Mouse (Mus musculus): Measurements from ENCODE around the gene Tcf7l1. TPM values are rescaled to one million over a fixed set of nuclear protein-coding genes. Genes with fewer than 3 reads are reported as not detected.
A peak's percentile ranks its signal among the peaks of the same experiment; 100 is the strongest.

Gene Tcf7l1
- polyA plus RNA-seq, 1 experiment from 2014 or later = 17.0 TPM

DNA sequence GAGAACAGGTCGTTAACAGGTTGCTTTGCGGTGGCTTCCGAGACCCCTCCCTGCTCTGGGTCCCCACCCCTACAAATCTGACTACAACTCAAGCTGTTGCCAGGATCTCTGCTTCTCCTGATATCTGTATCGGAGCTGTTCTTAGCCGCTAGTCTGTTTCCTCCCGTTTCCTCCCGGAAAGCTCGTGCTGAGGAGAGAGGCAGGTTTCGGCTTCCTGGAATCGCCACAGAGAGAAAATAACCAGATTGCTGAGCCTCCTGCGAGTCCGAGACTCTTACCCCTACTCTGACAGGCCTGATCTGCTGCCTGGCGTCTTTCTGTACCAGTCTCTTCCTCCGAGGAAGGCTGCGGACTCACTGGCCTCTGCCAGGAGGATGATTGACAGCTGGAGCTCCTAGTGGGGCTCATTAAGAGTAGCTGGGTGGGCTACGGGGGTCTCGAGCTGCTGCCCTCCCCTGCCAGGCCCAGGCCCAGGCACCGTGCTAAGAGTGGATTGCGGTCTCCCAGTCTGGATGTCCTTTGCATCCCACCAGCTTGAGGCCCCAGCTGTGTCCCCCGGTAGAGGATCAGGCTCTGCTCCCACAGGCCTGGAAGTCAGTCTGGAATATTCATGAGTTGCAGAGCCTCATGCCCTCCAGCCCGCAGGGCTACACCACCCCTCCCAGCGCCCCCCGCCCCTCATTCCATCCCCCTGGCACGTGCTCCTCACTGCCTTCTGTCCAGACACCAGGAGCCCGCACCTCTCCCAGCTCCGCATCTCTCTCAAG lies 36.1 kb upstream of the Tcf7l1 start:
- 6% methylated on average over 26 of the region's 26 CpGs for WGBS
- Histone ChIP-seq H3K27me3 (ENCODE audit: control insufficient read depth, insufficient read depth, low read length) (no peaks in the 10 kb centered on the region), H3K4me1 (replicated peaks; ENCODE audit: control insufficient read depth, insufficient read depth, low read length) (no peaks in the 10 kb centered on the region; the same call in 1 of the 2 replicates), H3K27ac (ENCODE audit: low read depth, low read length) (no peak overlapping the region), H3K36me3 (ENCODE audit: control insufficient read depth, insufficient read depth, low read length) (no peaks in the 10 kb centered on the region), H3K9me3 (ENCODE audit: control insufficient read depth, low read length) (no peaks in the 10 kb centered on the region), H3K4me2 (replicated peaks; ENCODE audit: low read depth, low read length) (peak overlapping the region; percentile 25), H3K9ac (ENCODE audit: low read depth, low read length) (0 out of 2 replicates have a peak overlapping the region, but pooled peaks have one; percentile 16), H3K4me3 (ENCODE audit: low read depth, low read length) (peak overlapping the region; percentile 3; the same call in 1 of the 2 replicates)
- DNase-seq (ENCODE audit: low spot score) (peak; percentile 59), ATAC-seq (ENCODE audit: low FRiP score) (peak; percentile 89)

DNA sequence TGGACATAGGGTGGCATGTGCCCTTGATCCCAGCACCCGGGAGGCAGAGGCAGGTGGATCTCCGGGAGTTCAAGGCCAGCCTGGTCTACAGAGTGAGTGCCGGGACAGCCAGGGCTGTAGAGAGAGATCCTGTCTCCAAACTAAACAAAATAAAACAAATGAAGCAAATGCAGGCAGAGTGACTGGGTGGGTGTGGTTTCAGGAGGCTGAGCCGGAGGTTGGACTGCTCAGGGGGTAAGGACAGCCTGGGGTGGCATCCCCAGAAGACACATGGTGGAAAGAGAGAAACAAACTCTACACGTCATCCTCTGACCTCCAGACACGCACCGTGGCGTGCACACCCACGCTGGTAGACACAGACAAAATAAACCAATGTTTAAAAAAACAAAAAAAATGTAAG lies 24.4 kb upstream of the Tcf7l1 start:
- DNase-seq (ENCODE audit: low spot score) (no peak), ATAC-seq (ENCODE audit: low FRiP score) (no peak)
- H3K4me2 ChIP-seq (replicated peaks; ENCODE audit: low read depth, low read length) = no peak overlapping the region
- no peaks in the 10 kb centered on the region for H3K9me3 ChIP-seq (ENCODE audit: control insufficient read depth, low read length)
- WGBS = 73% methylated on average over 9 of the region's 9 CpGs
- H3K4me3 ChIP-seq (ENCODE audit: low read depth, low read length) = no peak overlapping the region
- H3K27me3 ChIP-seq (ENCODE audit: control insufficient read depth, insufficient read depth, low read length) = no peaks in the 10 kb centered on the region
- no peak overlapping the region for H3K27ac ChIP-seq (ENCODE audit: low read depth, low read length)
- no peaks in the 10 kb centered on the region for H3K36me3 ChIP-seq (ENCODE audit: control insufficient read depth, insufficient read depth, low read length)
- no peaks in the 10 kb centered on the region for H3K4me1 ChIP-seq (replicated peaks; ENCODE audit: control insufficient read depth, insufficient read depth, low read length)
- H3K9ac ChIP-seq (ENCODE audit: low read depth, low read length) = no peak overlapping the region

DNA sequence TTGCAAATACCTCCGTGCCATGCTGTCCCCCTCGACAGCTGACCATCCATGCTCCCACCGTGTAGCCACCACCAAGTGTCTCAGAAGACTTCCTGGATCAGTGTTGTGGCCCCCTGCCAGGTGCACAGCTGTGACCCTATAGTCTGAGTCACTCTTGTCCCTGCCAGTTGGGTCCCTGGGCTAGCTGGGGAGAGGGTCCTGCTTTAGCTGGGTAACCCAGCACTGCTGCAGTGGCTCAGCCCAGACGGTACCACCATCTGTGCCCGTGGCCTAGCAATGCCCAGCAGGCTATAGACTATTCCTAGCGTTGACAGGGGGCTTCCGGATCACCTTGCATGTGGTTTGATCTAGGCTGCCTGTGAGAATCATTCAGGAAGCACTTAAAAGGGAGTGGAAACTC lies 21.2 kb upstream of the Tcf7l1 start:
- ATAC-seq (ENCODE audit: low FRiP score) (no peak), DNase-seq (ENCODE audit: low spot score) (no peak)
- H3K27me3 ChIP-seq (ENCODE audit: control insufficient read depth, insufficient read depth, low read length) = no peaks in the 10 kb centered on the region
- no peak overlapping the region for H3K4me3 ChIP-seq (ENCODE audit: low read depth, low read length)
- no peak overlapping the region for H3K27ac ChIP-seq (ENCODE audit: low read depth, low read length)
- H3K36me3 ChIP-seq (ENCODE audit: control insufficient read depth, insufficient read depth, low read length) = no peaks in the 10 kb centered on the region
- no peak overlapping the region for H3K9ac ChIP-seq (ENCODE audit: low read depth, low read length)
- no peaks in the 10 kb centered on the region for H3K4me1 ChIP-seq (replicated peaks; ENCODE audit: control insufficient read depth, insufficient read depth, low read length)
- H3K4me2 ChIP-seq (replicated peaks; ENCODE audit: low read depth, low read length) = no peak overlapping the region
- no peaks in the 10 kb centered on the region for H3K9me3 ChIP-seq (ENCODE audit: control insufficient read depth, low read length)
- WGBS = 80% methylated on average over 7 of the region's 7 CpGs

DNA sequence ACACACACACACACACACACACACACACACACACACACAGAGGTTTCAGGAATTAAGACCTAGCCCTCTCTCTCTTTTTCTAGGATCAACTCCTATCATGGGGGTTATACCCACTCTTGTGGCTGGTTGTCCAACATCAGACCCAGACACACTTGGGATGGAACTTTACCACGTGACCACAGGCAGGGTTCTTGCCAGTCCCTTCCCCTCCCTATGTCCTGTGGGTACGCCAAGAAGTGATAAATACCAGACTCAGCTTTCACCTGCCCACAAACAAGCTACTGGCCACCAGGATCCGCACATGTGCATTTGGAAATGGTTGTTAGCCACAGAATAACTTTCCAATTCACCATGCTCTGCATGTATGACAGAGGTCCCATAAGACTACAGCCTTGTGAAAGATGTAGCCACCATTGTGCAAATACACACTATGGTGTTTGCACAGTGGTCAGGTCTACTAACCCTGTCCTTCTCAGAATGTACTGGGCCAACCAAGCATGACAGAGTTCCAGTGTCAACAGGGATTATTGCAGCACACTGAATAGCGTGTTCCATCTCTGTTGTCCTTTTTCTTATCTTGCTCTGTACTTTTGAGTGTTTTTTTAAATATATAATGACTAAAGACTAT lies 20.6 kb upstream of the Tcf7l1 start:
- Histone ChIP-seq H3K27ac (ENCODE audit: low read depth, low read length) (no peak overlapping the region), H3K9me3 (ENCODE audit: control insufficient read depth, low read length) (no peaks in the 10 kb centered on the region), H3K27me3 (ENCODE audit: control insufficient read depth, insufficient read depth, low read length) (no peaks in the 10 kb centered on the region), H3K4me3 (ENCODE audit: low read depth, low read length) (no peak overlapping the region), H3K9ac (ENCODE audit: low read depth, low read length) (no peak overlapping the region), H3K36me3 (ENCODE audit: control insufficient read depth, insufficient read depth, low read length) (no peaks in the 10 kb centered on the region), H3K4me1 (replicated peaks; ENCODE audit: control insufficient read depth, insufficient read depth, low read length) (no peaks in the 10 kb centered on the region), H3K4me2 (replicated peaks; ENCODE audit: low read depth, low read length) (no peak overlapping the region)
- DNase-seq (ENCODE audit: low spot score) (no peak), ATAC-seq (ENCODE audit: low FRiP score) (no peak)
- 73% methylated on average over 4 of the region's 4 CpGs for WGBS

DNA sequence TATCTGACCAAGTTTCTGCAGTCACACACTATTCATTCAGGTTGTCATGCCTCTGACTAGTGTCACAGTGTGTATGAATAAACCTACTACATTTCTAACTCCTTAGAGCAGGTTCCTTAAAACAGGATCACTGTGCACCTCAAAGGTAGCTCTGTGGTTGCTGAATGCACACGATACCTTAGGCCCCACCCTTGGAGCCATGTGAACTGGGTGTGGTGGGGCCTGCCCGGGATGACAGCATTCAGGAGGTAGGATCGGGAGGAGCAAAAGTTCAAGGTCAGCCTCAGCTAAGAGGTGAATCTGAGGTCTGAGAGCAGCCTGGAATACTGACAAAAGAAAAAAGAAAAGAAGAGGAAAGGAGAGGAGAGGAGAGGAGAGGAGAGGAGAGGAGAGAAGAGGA lies 19.3 kb upstream of the Tcf7l1 start:
- Histone ChIP-seq H3K9ac (ENCODE audit: low read depth, low read length) (no peak overlapping the region), H3K4me2 (replicated peaks; ENCODE audit: low read depth, low read length) (no peak overlapping the region), H3K27me3 (ENCODE audit: control insufficient read depth, insufficient read depth, low read length) (no peaks in the 10 kb centered on the region), H3K36me3 (ENCODE audit: control insufficient read depth, insufficient read depth, low read length) (no peaks in the 10 kb centered on the region), H3K27ac (ENCODE audit: low read depth, low read length) (no peak overlapping the region), H3K4me3 (ENCODE audit: low read depth, low read length) (no peak overlapping the region), H3K4me1 (replicated peaks; ENCODE audit: control insufficient read depth, insufficient read depth, low read length) (no peaks in the 10 kb centered on the region), H3K9me3 (ENCODE audit: control insufficient read depth, low read length) (no peaks in the 10 kb centered on the region)
- 76% methylated on average over 3 of the region's 3 CpGs for WGBS
- ATAC-seq (ENCODE audit: low FRiP score) (no peak), DNase-seq (ENCODE audit: low spot score) (no peak)

DNA sequence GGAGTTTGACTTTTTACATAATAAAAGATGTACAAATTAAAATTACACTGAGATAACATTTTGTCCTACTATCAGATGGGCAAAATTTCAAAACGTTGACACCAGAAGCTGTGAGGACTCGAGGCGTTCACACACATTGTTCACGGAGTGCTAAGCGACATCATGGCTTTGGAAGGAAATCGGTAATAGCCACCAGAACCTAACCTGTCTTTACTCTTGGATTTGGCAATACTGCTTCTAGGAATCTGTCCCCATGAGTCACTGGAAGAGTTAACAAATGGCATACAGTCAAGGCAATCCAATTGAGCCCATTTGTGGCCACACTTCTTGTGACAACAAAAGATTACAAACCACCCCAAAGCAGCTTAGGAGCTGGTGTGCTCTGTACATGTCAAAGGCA lies 14.6 kb upstream of the Tcf7l1 start:
- no peak overlapping the region for H3K4me2 ChIP-seq (replicated peaks; ENCODE audit: low read depth, low read length)
- no peaks in the 10 kb centered on the region for H3K27me3 ChIP-seq (ENCODE audit: control insufficient read depth, insufficient read depth, low read length)
- ATAC-seq (ENCODE audit: low FRiP score) = no peak
- no peaks in the 10 kb centered on the region for H3K36me3 ChIP-seq (ENCODE audit: control insufficient read depth, insufficient read depth, low read length)
- H3K4me1 ChIP-seq (replicated peaks; ENCODE audit: control insufficient read depth, insufficient read depth, low read length) = no peaks in the 10 kb centered on the region
- DNase-seq (ENCODE audit: low spot score) = no peak
- no peaks in the 10 kb centered on the region for H3K9me3 ChIP-seq (ENCODE audit: control insufficient read depth, low read length)
- WGBS = 92% methylated on average over 6 of the region's 6 CpGs
- H3K4me3 ChIP-seq (ENCODE audit: low read depth, low read length) = no peak overlapping the region
- H3K9ac ChIP-seq (ENCODE audit: low read depth, low read length) = no peak overlapping the region
- H3K27ac ChIP-seq (ENCODE audit: low read depth, low read length) = no peak overlapping the region

DNA sequence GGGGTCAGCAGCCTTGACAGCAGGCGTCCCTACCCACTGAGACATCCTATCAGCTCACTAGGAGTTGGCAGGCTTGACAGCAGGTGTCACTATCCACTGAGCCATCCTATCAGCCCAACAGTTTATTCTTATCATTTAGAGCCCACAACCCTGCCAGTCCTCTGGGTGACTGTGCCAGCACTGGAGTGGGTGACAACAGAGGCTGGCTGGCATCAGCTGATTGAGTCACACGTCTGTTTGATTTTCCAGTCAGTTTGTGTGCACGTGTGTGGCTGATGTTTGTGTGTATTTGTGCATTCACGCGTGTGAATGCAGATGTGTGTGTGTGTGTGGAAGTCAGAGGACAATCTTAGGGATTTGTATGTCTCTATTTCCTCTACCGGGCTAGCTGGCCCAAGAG lies 13.1 kb upstream of the Tcf7l1 start:
- DNase-seq (ENCODE audit: low spot score) (no peak), ATAC-seq (ENCODE audit: low FRiP score) (no peak)
- H3K36me3 ChIP-seq (ENCODE audit: control insufficient read depth, insufficient read depth, low read length) = no peaks in the 10 kb centered on the region
- no peaks in the 10 kb centered on the region for H3K9me3 ChIP-seq (ENCODE audit: control insufficient read depth, low read length)
- no peak overlapping the region for H3K4me3 ChIP-seq (ENCODE audit: low read depth, low read length)
- no peaks in the 10 kb centered on the region for H3K4me1 ChIP-seq (replicated peaks; ENCODE audit: control insufficient read depth, insufficient read depth, low read length)
- 93% methylated on average over 6 of the region's 6 CpGs for WGBS
- no peak overlapping the region for H3K9ac ChIP-seq (ENCODE audit: low read depth, low read length)
- H3K27ac ChIP-seq (ENCODE audit: low read depth, low read length) = no peak overlapping the region
- no peak overlapping the region for H3K4me2 ChIP-seq (replicated peaks; ENCODE audit: low read depth, low read length)
- H3K27me3 ChIP-seq (ENCODE audit: control insufficient read depth, insufficient read depth, low read length) = no peaks in the 10 kb centered on the region

DNA sequence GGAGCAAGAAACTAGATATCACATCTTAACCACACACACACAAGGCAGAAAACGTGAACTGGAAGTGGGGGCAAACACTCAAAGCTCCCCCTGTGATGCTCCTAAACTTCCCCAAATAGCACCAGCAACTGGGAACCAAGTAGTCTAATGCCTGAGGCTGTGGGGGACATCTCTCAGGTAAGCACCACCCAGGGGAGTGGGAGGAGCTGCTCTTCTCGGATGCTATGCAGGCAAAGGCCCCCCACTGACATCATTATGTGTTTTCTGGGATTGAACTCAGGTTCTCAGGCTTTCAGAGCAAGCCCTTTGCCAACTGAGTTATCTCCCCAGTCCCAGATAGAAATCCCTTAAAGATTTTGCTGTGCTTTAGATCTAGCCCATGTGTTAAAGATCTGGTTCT lies 11.6 kb upstream of the Tcf7l1 start:
- H3K9me3 ChIP-seq (ENCODE audit: control insufficient read depth, low read length) = no peaks in the 10 kb centered on the region
- no peaks in the 10 kb centered on the region for H3K36me3 ChIP-seq (ENCODE audit: control insufficient read depth, insufficient read depth, low read length)
- H3K4me3 ChIP-seq (ENCODE audit: low read depth, low read length) = no peak overlapping the region
- H3K9ac ChIP-seq (ENCODE audit: low read depth, low read length) = no peak overlapping the region
- ATAC-seq (ENCODE audit: low FRiP score) (no peak), DNase-seq (ENCODE audit: low spot score) (no peak)
- H3K27me3 ChIP-seq (ENCODE audit: control insufficient read depth, insufficient read depth, low read length) = no peaks in the 10 kb centered on the region
- no peaks in the 10 kb centered on the region for H3K4me1 ChIP-seq (replicated peaks; ENCODE audit: control insufficient read depth, insufficient read depth, low read length)
- no peak overlapping the region for H3K4me2 ChIP-seq (replicated peaks; ENCODE audit: low read depth, low read length)
- no peak overlapping the region for H3K27ac ChIP-seq (ENCODE audit: low read depth, low read length)
- 45% methylated on average over 2 of the region's 2 CpGs for WGBS

DNA sequence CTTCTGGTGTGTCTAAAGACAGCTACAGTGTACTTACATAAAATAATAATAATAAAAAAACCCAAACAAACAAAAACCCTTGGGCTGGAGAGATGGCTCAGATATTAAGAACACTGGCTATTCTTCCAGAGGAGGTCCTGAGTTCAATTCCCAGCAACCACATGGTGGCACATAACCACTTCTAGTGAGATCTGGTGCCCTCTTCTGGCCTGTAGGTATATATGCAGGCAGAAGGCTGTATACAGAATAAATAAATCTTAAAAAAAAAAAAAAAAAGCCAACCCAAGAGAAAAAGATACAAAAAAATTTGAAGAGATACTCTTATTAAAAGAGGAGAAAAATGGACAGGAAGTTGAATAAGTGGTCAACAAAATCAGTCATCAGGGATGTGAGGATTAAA lies 8.7 kb upstream of the Tcf7l1 start:
- DNase-seq (ENCODE audit: low spot score) (no peak), ATAC-seq (ENCODE audit: low FRiP score) (no peak)
- H3K9me3 ChIP-seq (ENCODE audit: control insufficient read depth, low read length) = no peaks in the 10 kb centered on the region
- H3K4me1 ChIP-seq (replicated peaks; ENCODE audit: control insufficient read depth, insufficient read depth, low read length) = no peaks in the 10 kb centered on the region
- H3K9ac ChIP-seq (ENCODE audit: low read depth, low read length) = no peak overlapping the region
- no peak overlapping the region for H3K4me2 ChIP-seq (replicated peaks; ENCODE audit: low read depth, low read length)
- H3K27me3 ChIP-seq (ENCODE audit: control insufficient read depth, insufficient read depth, low read length) = no peaks in the 10 kb centered on the region
- H3K27ac ChIP-seq (ENCODE audit: low read depth, low read length) = no peak overlapping the region
- H3K4me3 ChIP-seq (ENCODE audit: low read depth, low read length) = no peak overlapping the region
- no peaks in the 10 kb centered on the region for H3K36me3 ChIP-seq (ENCODE audit: control insufficient read depth, insufficient read depth, low read length)

Measured in hindbrain, embryonic 11.5 days (tissue).